Mouse (Mus musculus) ES-E14 (cell line): ENCODE data around the gene Cwc22.

ENCODE experiments used
- CHD2 ChIP-seq: IDR thresholded peaks from 2 replicates; pipeline ENCODE4 v1.6.1; 2014; ENCODE audit warnings: mild to moderate bottlenecking, low read depth, low read length, inconsistent platforms
- HCFC1 ChIP-seq: IDR thresholded peaks from 2 replicates; pipeline ENCODE4 v1.6.1; 2012; ENCODE audit warnings: low read length, inconsistent platforms, borderline replicate concordance; ENCODE audit not compliant: insufficient read depth
- MAFK ChIP-seq: IDR thresholded peaks from 2 replicates; pipeline ENCODE4 v1.6.1; 2014; ENCODE audit warnings: mild to moderate bottlenecking, low read depth, low read length, inconsistent platforms; ENCODE audit not compliant: insufficient read depth
- ZC3H11A ChIP-seq: IDR thresholded peaks from 2 replicates; pipeline ENCODE4 v1.6.1; 2012; ENCODE audit warnings: low read depth, mild to moderate bottlenecking, inconsistent platforms, low read length, borderline replicate concordance
- ZNF384 ChIP-seq: IDR thresholded peaks from 2 replicates; pipeline ENCODE4 v1.6.1; 2012; ENCODE audit warnings: low read depth, low read length, inconsistent platforms

GRCm38 (mm10) chr2:77979519-77979918, 33.3 kb upstream of the Cwc22 start:
- no peak for TF ChIP-seq ZNF384
- no peak for TF ChIP-seq ZC3H11A
- 0 out of 2 replicates have a peak, but pooled peaks have one; percentile 55 for TF ChIP-seq MAFK
- no peak for TF ChIP-seq CHD2
- no peak for TF ChIP-seq HCFC1
